Mouse (Mus musculus) induced T-regulatory cell, adult 2 months (primary cell): ENCODE data around the gene Cfap61.

Source experiments
- DNase-seq: peaks from one replicate; pipeline ENCODE4 v3.0.0-alpha.2; 2012; ENCODE audit warnings: low read depth

Gene Cfap61

GRCm38 (mm10) chr2:146257609-146258008 is 323.0 kb downstream of the Cfap61 start:
- no peak for DNase-seq

- no peak for DNase-seq
Observed at GRCm38 (mm10) chr2:146258736-146259469, 324.3 kb downstream of the Cfap61 start.

GRCm38 (mm10) chr2:146259787-146260560 is 325.4 kb downstream of the Cfap61 start:
- no peak for DNase-seq

GRCm38 (mm10) chr2:146261146-146261545 is 326.6 kb downstream of the Cfap61 start:
- no peak for DNase-seq

GRCm38 (mm10) chr2:146262215-146262614 is 327.6 kb downstream of the Cfap61 start:
- no peak for DNase-seq

GRCm38 (mm10) chr2:146262966-146263365 is 328.4 kb downstream of the Cfap61 start:
- DNase-seq: no peak
